Comparison of ENCODE assay signal across 8 mouse cellular contexts in genomic region chr5:124115990-124116845, GRCm38 (mm10). TPM values are rescaled to one million over a fixed set of nuclear protein-coding genes. Genes with fewer than 3 reads are reported as not detected.
A peak's percentile ranks its signal among the peaks of the same experiment; 100 is the strongest.
DNase-seq lines count a peak whose midpoint lies in the region; ATAC-seq lines count a peak whose summit lies in the region.

Gene Arl6ip4 (plus strand): TSS chr5:124116089.

- H3K27me3 ChIP-seq in intestine, embryonic 16.5 days (replicated peaks; ENCODE audit: control insufficient read depth, insufficient read depth, low read length), result no peaks in the 10 kb centered on the region
- no peaks in the 10 kb centered on the region for H3K27me3 ChIP-seq in limb, embryonic 11.5 days (ENCODE audit: control insufficient read depth, insufficient read depth, low read length)
- H3K27me3 ChIP-seq in midbrain, embryonic 13.5 days, result no peaks in the 10 kb centered on the region

- no peaks in the 10 kb centered on the region for H3K9me3 ChIP-seq in intestine, embryonic 16.5 days (ENCODE audit: control insufficient read depth, low read length)
- no peaks in the 10 kb centered on the region for H3K9me3 ChIP-seq in limb, embryonic 11.5 days (ENCODE audit: control insufficient read depth, low read length)
- no peaks in the 10 kb centered on the region for H3K9me3 ChIP-seq in midbrain, embryonic 13.5 days

- H3K36me3 ChIP-seq in intestine, embryonic 16.5 days (ENCODE audit: control insufficient read depth, insufficient read depth, low read length), result peaks cover 11% of the 10 kb centered on the region; the same call in 1 of the 2 replicates
- peaks cover 14% of the 10 kb centered on the region for H3K36me3 ChIP-seq in limb, embryonic 11.5 days (ENCODE audit: control insufficient read depth, insufficient read depth, low read length)
- H3K36me3 ChIP-seq in midbrain, embryonic 13.5 days, result peaks cover 43% of the 10 kb centered on the region

- peaks cover 24% of the 10 kb centered on the region for H3K4me1 ChIP-seq in intestine, embryonic 16.5 days (ENCODE audit: control insufficient read depth, insufficient read depth, low read length)
- peaks cover 8% of the 10 kb centered on the region for H3K4me1 ChIP-seq in limb, embryonic 11.5 days (ENCODE audit: control insufficient read depth, insufficient read depth, low read length)
- H3K4me1 ChIP-seq in midbrain, embryonic 13.5 days (replicated peaks), result peaks cover 38% of the 10 kb centered on the region

- no peak for ATAC-seq in cerebellum, adult (ENCODE audit: insufficient number of reproducible peaks, low FRiP score, low TSS enrichment)
- no peak for ATAC-seq in intestine, embryonic 16.5 days
- ATAC-seq in limb, embryonic 11.5 days (ENCODE audit: insufficient number of reproducible peaks, low FRiP score, low TSS enrichment, low read depth), result no peak
- peak; percentile 10 for ATAC-seq in midbrain, embryonic 13.5 days

- H3K9ac ChIP-seq in intestine, embryonic 16.5 days (ENCODE audit: low read depth, low read length), result peak within 1 kb of the TSS; percentile 87
- peak within 1 kb of the TSS; percentile 86 for H3K9ac ChIP-seq in limb, embryonic 11.5 days (ENCODE audit: low read length)
- H3K9ac ChIP-seq in midbrain, embryonic 13.5 days (replicated peaks), result peak within 1 kb of the TSS; percentile 90

- H3K4me3 ChIP-seq in intestine, embryonic 16.5 days (ENCODE audit: low read length), result peak within 1 kb of the TSS; percentile 69
- H3K4me3 ChIP-seq in limb, embryonic 11.5 days (ENCODE audit: low read depth, low read length), result peak within 1 kb of the TSS; percentile 89
- peak within 1 kb of the TSS; percentile 92 for H3K4me3 ChIP-seq in midbrain, embryonic 13.5 days (replicated peaks)

- peak within 1 kb of the TSS; percentile 64 for H3K27ac ChIP-seq in intestine, embryonic 16.5 days (ENCODE audit: low read length)
- peak within 1 kb of the TSS; percentile 38; the same call in 1 of the 2 replicates for H3K27ac ChIP-seq in limb, embryonic 11.5 days (replicated peaks; ENCODE audit: low read depth, low read length)
- H3K27ac ChIP-seq in midbrain, embryonic 13.5 days, result peak within 1 kb of the TSS; percentile 83

- peak within 1 kb of the TSS; percentile 76 for H3K4me2 ChIP-seq in intestine, embryonic 16.5 days (ENCODE audit: low read depth, low read length)
- peak within 1 kb of the TSS; percentile 92 for H3K4me2 ChIP-seq in limb, embryonic 11.5 days (ENCODE audit: low read depth, severe bottlenecking)
- peak within 1 kb of the TSS; percentile 99 for H3K4me2 ChIP-seq in midbrain, embryonic 13.5 days (replicated peaks)

- whole genome bisulfite sequencing in intestine, embryonic 16.5 days, result 1% methylated on average over 64 of the region's 64 CpGs
- WGBS in limb, embryonic 11.5 days, result 2% methylated on average over 64 of the region's 64 CpGs
- 2% methylated on average over 64 of the region's 64 CpGs for WGBS in midbrain, embryonic 13.5 days

- DNase-seq in cerebellum, adult 11 months, result peak; percentile 72
- peak; percentile 61 for DNase-seq in embryo, embryonic 11.5 days (ENCODE audit: low read depth, low spot score)
- no peak for DNase-seq in gonadal fat pad, adult 2 months (ENCODE audit: low read depth)
- peak; percentile 89 for DNase-seq in limb, embryonic 11.5 days (ENCODE audit: low spot score)
- DNase-seq in spleen, adult 12 weeks (ENCODE audit: low spot score), result peak; percentile 69

RNA-seq across cellular contexts. Expression of gene Arl6ip4, which starts in this region (rescaled TPM):
- 34.4 and 36.2 TPM in 2 replicates for polyA plus RNA-seq in gonadal fat pad, adult 2 months (2012; rRNA removed)
- 78.1 and 84.8 TPM in 2 replicates for polyA plus RNA-seq in intestine, embryonic 16.5 days (2015; fragmentation: Nextera tagmentation; extraction: Ambion mirVana)
- polyA plus RNA-seq in limb, embryonic 11.5 days (2014; fragmentation: Nextera tagmentation; extraction: Ambion mirVana), result 116 TPM in 2 replicates
- polyA plus RNA-seq in midbrain, embryonic 13.5 days (2015; fragmentation: Nextera tagmentation; extraction: Ambion mirVana), result 82.3 and 85.8 TPM in 2 replicates
